Mouse (Mus musculus) MEL (cell line): Measurements from ENCODE around the gene Ap3d1. TPM values are rescaled to one million over a fixed set of nuclear protein-coding genes. Genes with fewer than 3 reads are reported as not detected.
A peak's percentile ranks its signal among the peaks of the same experiment; 100 is the strongest.

Experiments
- DNase-seq: peaks from one replicate; pipeline ENCODE4 v3.0.0; 2011; ENCODE audit warnings: low read depth, low spot score
- H3K27ac ChIP-seq: 2 replicates; pipeline ENCODE4 v1.5.1; 2012; ENCODE audit warnings: low read depth, mild to moderate bottlenecking, control low read depth, low read length, moderate library complexity; ENCODE audit not compliant: control insufficient read depth
- H3K27me3 ChIP-seq, 2 experiments: fragments of 150-350 bp in 1 of 2; sonication (generic) in 1 of 2; 2 replicates each; pipeline ENCODE4 v1.6.1; 2012; ENCODE audit warnings: low read length in 2 of 2, mild to moderate bottlenecking in 2 of 2, improper control_type of control experiment in 1 of 2, moderate library complexity in 1 of 2; ENCODE audit not compliant: insufficient read depth in 2 of 2, control insufficient read depth in 1 of 2
- H3K36me3 ChIP-seq, 2 experiments: 2 replicates each; pipeline ENCODE4 v1.6.1; 2012 to 2014; ENCODE audit warnings: low read length in 2 of 2, improper control_type of control experiment in 1 of 2, inconsistent platforms in 1 of 2, mild to moderate bottlenecking in 1 of 2; ENCODE audit not compliant: insufficient read depth in 2 of 2, control insufficient read depth in 1 of 2
- H3K4me1 ChIP-seq, 2 experiments: fragments of 150-350 bp in 1 of 2; sonication (generic) in 1 of 2; 2 replicates each; pipeline ENCODE4 v1.6.1; 2012; ENCODE audit warnings: low read length in 2 of 2, improper control_type of control experiment in 1 of 2, mild to moderate bottlenecking in 1 of 2; ENCODE audit not compliant: insufficient read depth in 2 of 2, control insufficient read depth in 1 of 2
- H3K4me3 ChIP-seq, 2 experiments: fragments of 150-350 bp in 1 of 2; sonication (generic) in 1 of 2; 2 replicates each; pipeline ENCODE4 v1.5.1; 2012; ENCODE audit warnings: low read depth in 2 of 2, low read length in 2 of 2, mild to moderate bottlenecking in 2 of 2, moderate library complexity in 2 of 2, control low read depth in 1 of 2, improper control_type of control experiment in 1 of 2; ENCODE audit not compliant: control insufficient read depth in 1 of 2, insufficient read depth in 1 of 2
- H3K79me2 ChIP-seq: 2 replicates; pipeline ENCODE4 v1.6.1; 2012; ENCODE audit warnings: mild to moderate bottlenecking, low read length, moderate library complexity; ENCODE audit not compliant: control insufficient read depth, poor library complexity, insufficient read depth
- H3K9ac ChIP-seq: 2 replicates; pipeline ENCODE4 v1.6.1; 2012; ENCODE audit warnings: low read depth, mild to moderate bottlenecking, control low read depth, low read length, moderate library complexity; ENCODE audit not compliant: control insufficient read depth, poor library complexity, severe bottlenecking
- H3K9me3 ChIP-seq: fragments of 150-350 bp; sonication (generic); replicated peaks from 2 replicates; pipeline ENCODE4 v1.6.1; 2012; ENCODE audit warnings: mild to moderate bottlenecking, low read length, improper control_type of control experiment, moderate library complexity; ENCODE audit not compliant: insufficient read depth
- CHD1 ChIP-seq: IDR thresholded peaks from 2 replicates; pipeline ENCODE4 v1.6.1; 2012; ENCODE audit warnings: low read depth, mild to moderate bottlenecking, inconsistent platforms, low read length, improper control_type of control experiment
- E2F4 ChIP-seq: IDR thresholded peaks from 2 replicates; pipeline ENCODE4 v1.6.1; 2011; ENCODE audit warnings: low read depth, low read length, improper control_type of control experiment, borderline replicate concordance
- ELF1 ChIP-seq: IDR thresholded peaks from 2 replicates; pipeline ENCODE4 v1.6.1; 2014; ENCODE audit warnings: low read depth, mild to moderate bottlenecking, inconsistent platforms, low read length, improper control_type of control experiment, moderate library complexity
- EP300 ChIP-seq, 2 experiments: IDR thresholded peaks; 2 replicates each; pipeline ENCODE4 v1.6.1; 2011; ENCODE audit warnings: improper control_type of control experiment in 2 of 2, low read length in 2 of 2, low read depth in 1 of 2, mild to moderate bottlenecking in 1 of 2
- ETS1 ChIP-seq: IDR thresholded peaks from 2 replicates; pipeline ENCODE4 v1.6.1; 2012; ENCODE audit warnings: low read depth, mild to moderate bottlenecking, inconsistent platforms, low read length, improper control_type of control experiment, moderate library complexity
- GABPA ChIP-seq: IDR thresholded peaks from 2 replicates; pipeline ENCODE4 v1.6.1; 2012; ENCODE audit warnings: low read depth, mild to moderate bottlenecking, inconsistent platforms, low read length, improper control_type of control experiment, moderate library complexity
- HCFC1 ChIP-seq: IDR thresholded peaks from 2 replicates; pipeline ENCODE4 v1.6.1; 2012; ENCODE audit warnings: low read depth, mild to moderate bottlenecking, inconsistent platforms, low read length, improper control_type of control experiment, moderate library complexity
- JUND ChIP-seq: IDR thresholded peaks from 2 replicates; pipeline ENCODE4 v1.6.1; 2011; ENCODE audit warnings: low read depth, mild to moderate bottlenecking, improper control_type of control experiment, low read length
- KAT2A ChIP-seq: conservative IDR thresholded peaks from 2 replicates; pipeline ENCODE4 v1.6.1; 2012; ENCODE audit warnings: low read depth, low read length, improper control_type of control experiment, inconsistent platforms
- MAX ChIP-seq: IDR thresholded peaks from 2 replicates; pipeline ENCODE4 v1.6.1; 2011; ENCODE audit warnings: low read length, improper control_type of control experiment
- MAZ ChIP-seq: IDR thresholded peaks from 2 replicates; pipeline ENCODE4 v1.6.1; 2012; ENCODE audit warnings: low read depth, mild to moderate bottlenecking, inconsistent platforms, low read length, improper control_type of control experiment
- MEF2A ChIP-seq: IDR thresholded peaks from 2 replicates; pipeline ENCODE4 v1.6.1; 2014; ENCODE audit warnings: low read depth, mild to moderate bottlenecking, inconsistent platforms, low read length, improper control_type of control experiment; ENCODE audit not compliant: poor library complexity, insufficient replicate concordance, severe bottlenecking; ENCODE audit errors: extremely low read depth
- MXI1 ChIP-seq: IDR thresholded peaks from 2 replicates; pipeline ENCODE4 v1.6.1; 2011; ENCODE audit warnings: mild to moderate bottlenecking, low read depth, low read length, improper control_type of control experiment
- MYC ChIP-seq: IDR thresholded peaks from 2 replicates; pipeline ENCODE4 v1.6.1; 2011; ENCODE audit warnings: low read depth, mild to moderate bottlenecking, low read length, improper control_type of control experiment, moderate library complexity
- NELFE ChIP-seq: IDR thresholded peaks from 2 replicates; pipeline ENCODE4 v1.6.1; 2011; ENCODE audit warnings: low read depth, low read length, improper control_type of control experiment
- POLR2A ChIP-seq, 2 experiments: IDR thresholded peaks; 2 replicates each; pipeline ENCODE4 v1.6.1; 2011 to 2012; ENCODE audit warnings: low read length in 2 of 2, mild to moderate bottlenecking in 2 of 2, control low read depth in 1 of 2, improper control_type of control experiment in 1 of 2, low read depth in 1 of 2, moderate library complexity in 1 of 2; ENCODE audit not compliant: control insufficient read depth in 1 of 2, insufficient read depth in 1 of 2, poor library complexity in 1 of 2
- POLR2AphosphoS2 ChIP-seq: IDR thresholded peaks from 2 replicates; pipeline ENCODE4 v1.6.1; 2011; ENCODE audit warnings: low read length, improper control_type of control experiment
- RAD21 ChIP-seq: IDR thresholded peaks from 2 replicates; pipeline ENCODE4 v1.6.1; 2011; ENCODE audit warnings: mild to moderate bottlenecking, low read depth, low read length, improper control_type of control experiment
- RCOR1 ChIP-seq: IDR thresholded peaks from 2 replicates; pipeline ENCODE4 v1.6.1; 2012; ENCODE audit warnings: low read depth, mild to moderate bottlenecking, inconsistent platforms, low read length, improper control_type of control experiment
- SIN3A ChIP-seq: IDR thresholded peaks from 2 replicates; pipeline ENCODE4 v1.6.1; 2012; ENCODE audit warnings: low read length, improper control_type of control experiment, inconsistent platforms
- TBP ChIP-seq: IDR thresholded peaks from 2 replicates; pipeline ENCODE4 v1.8.0; 2011; ENCODE audit warnings: low read depth, low read length, improper control_type of control experiment
- TCF12 ChIP-seq: IDR thresholded peaks from 2 replicates; pipeline ENCODE4 v1.6.1; 2014; ENCODE audit warnings: low read depth, mild to moderate bottlenecking, inconsistent platforms, low read length, improper control_type of control experiment, moderate library complexity
- USF1 ChIP-seq: IDR thresholded peaks from 2 replicates; pipeline ENCODE4 v1.6.1; 2014; ENCODE audit warnings: low read depth, mild to moderate bottlenecking, inconsistent platforms, low read length, improper control_type of control experiment, moderate library complexity
- ZMIZ1 ChIP-seq: IDR thresholded peaks from 2 replicates; pipeline ENCODE4 v1.6.1; 2012; ENCODE audit warnings: low read depth, mild to moderate bottlenecking, inconsistent platforms, low read length, improper control_type of control experiment, moderate library complexity
- ZNF384 ChIP-seq: IDR thresholded peaks from 2 replicates; pipeline ENCODE4 v1.6.1; 2012; ENCODE audit warnings: low read depth, mild to moderate bottlenecking, inconsistent platforms, low read length, improper control_type of control experiment
- polyA plus RNA-seq, 2 experiments: library from polyadenylated mRNA; stranded (reverse) in 1 of 2; unstranded in 1 of 2; fragments of >175 nt in 1 of 2; fragments of >200 nt in 1 of 2; gene quantifications; 2 replicates each; pipeline versions ENCODE4 v1.2.1 to v1.2.4; 2012; ENCODE audit warnings: low replicate concordance in 2 of 2, low read depth in 1 of 2; ENCODE audit not compliant: insufficient read length in 2 of 2, insufficient read depth in 1 of 2, missing spikeins in 1 of 2
- total RNA-seq: library from RNA; depleted of rRNA; stranded (reverse); fragments of 300-350 nt; gene quantifications from 2 replicates; pipeline ENCODE4 v1.2.3, GENCODE M21; 2012

Gene Ap3d1
- total and polyA plus RNA-seq, 3 experiments, result 32.7 to 260 (median 54.5) TPM

DNA sequence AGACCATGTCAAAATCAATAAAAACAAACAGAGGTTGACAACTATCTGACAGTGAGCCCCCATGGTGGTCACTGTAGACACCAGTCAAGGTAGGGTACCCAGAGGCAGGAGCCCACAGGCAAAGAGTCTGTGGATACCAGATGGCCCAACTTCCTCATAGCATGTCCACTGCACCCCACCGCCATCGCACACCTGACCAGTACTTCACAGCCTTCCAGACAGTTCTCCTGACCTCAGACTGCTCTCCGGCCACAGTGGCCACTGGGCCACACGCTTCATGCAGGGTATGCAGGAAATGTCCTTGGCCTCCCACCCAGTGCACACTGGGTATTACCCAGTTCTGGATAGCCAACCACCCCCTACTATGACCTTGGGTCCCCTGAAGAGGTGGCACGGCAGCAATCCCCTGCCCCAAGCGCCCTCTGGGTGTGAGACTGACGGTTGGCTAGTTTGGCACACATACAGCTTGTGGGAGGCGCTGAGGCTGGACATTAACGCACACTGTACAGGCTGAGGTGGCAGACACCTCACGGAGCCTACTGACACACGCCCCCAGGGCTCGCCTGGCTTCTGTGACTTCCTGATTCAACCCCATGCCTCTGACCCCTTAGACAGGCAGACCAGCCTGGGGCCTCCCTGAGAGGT, 48.5 kb downstream of the Ap3d1 start:
- H3K36me3 ChIP-seq, result peaks cover 0 to 44% of the 10 kb centered on the region in 2 experiments; a peak in 2 of 4 replicates
- peak overlapping the region; percentile 12; the same call in 1 of the 2 replicates for H3K9ac ChIP-seq
- H3K4me1 ChIP-seq, result peaks cover 28 to 65% of the 10 kb centered on the region in 2 experiments
- TF ChIP-seq GABPA, result no peak
- no peaks in the 10 kb centered on the region; the same call in none of the 2 replicates for H3K79me2 ChIP-seq
- H3K4me3 ChIP-seq, result no peak overlapping the region
- peak overlapping the region; percentile 74 for H3K27ac ChIP-seq
- H3K27me3 ChIP-seq, result no peaks in the 10 kb centered on the region
- H3K9me3 ChIP-seq, result no peaks in the 10 kb centered on the region
- no peak for DNase-seq

DNA sequence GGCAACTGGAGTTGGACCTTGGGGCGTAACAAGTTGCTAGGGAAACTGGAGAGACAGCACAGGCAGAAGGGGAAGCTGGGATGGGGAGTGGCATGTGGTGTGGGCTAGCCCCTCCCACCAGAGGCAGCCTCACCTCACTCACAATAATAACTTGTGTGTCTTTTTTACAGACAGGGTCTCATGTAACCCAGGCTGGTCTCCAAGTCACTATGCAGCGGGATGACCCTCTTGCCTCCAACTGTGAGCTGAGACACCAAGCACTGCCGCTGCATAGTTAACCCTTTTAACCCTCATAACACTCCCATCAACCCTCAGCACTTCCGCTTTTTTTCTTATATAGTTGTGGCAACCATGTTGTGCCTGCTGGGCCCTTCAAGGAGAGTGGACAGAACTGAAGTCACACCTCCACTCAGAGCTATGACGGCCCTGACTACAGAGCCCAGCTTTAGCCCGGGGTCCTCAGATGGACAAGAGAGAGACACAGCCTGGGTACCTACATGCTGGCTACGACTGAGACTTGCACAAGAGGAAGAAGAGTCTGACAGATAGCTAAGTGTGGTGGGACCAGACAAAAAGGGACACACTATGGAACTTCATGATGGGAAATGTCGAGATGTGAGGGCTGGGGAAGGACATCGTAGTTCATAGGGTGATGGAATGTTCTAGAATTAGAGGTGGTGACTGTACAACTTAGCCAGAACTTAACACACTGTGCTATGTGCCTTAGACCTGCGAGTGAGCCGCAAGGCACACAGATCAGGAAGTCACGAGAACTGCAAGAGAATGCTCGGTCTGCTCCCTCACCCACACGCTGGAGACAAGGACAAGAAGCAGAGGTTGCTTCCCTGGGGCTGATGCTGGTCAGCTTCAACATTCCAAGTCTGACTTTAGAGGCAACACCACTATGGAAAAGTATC, 49.6 kb downstream of the Ap3d1 start:
- Histone ChIP-seq H3K79me2 (no peaks in the 10 kb centered on the region; the same call in none of the 2 replicates), H3K36me3 (peaks cover 0 to 40% of the 10 kb centered on the region in 2 experiments; a peak in 2 of 4 replicates), H3K9ac (peak overlapping the region; percentile 55), H3K4me3 (peak overlapping the region; percentile 37 to 45), H3K27me3 (no peaks in the 10 kb centered on the region), H3K4me1 (peaks cover 23 to 55% of the 10 kb centered on the region in 2 experiments), H3K9me3 (no peaks in the 10 kb centered on the region), H3K27ac (peak overlapping the region; percentile 74)
- peak; percentile 91 for DNase-seq
- TF ChIP-seq ETS1, result peak; percentile 50; the same call in 1 of the 2 replicates
- TF ChIP-seq MEF2A, result no peak
- TF ChIP-seq E2F4, result no peak
- 0 out of 2 replicates have a peak, but pooled peaks have one; percentile 43 for TF ChIP-seq CHD1
- peak; percentile 49; the same call in 1 of the 2 replicates for TF ChIP-seq USF1
- TF ChIP-seq JUND, result no peak
- peak; percentile 45; the same call in 1 of the 2 replicates for TF ChIP-seq MAZ
- 0 out of 2 replicates have a peak, but pooled peaks have one; percentile 37 for TF ChIP-seq POLR2AphosphoS2
- TF ChIP-seq HCFC1, result peak; percentile 70
- peak; percentile 83; the same call in 1 of the 2 replicates for TF ChIP-seq MXI1
- peak; percentile 45; the same call in 1 of the 2 replicates for TF ChIP-seq MAX
- 0 out of 2 replicates have a peak, but pooled peaks have one; percentile 47 for TF ChIP-seq TCF12
- TF ChIP-seq NELFE, result peak; percentile 35; the same call in 1 of the 2 replicates
- peak; percentile 80 for TF ChIP-seq SIN3A
- 0 out of 2 replicates have a peak, but pooled peaks have one; percentile 38 for TF ChIP-seq TBP
- TF ChIP-seq ZNF384, result peak; percentile 70
- peak; percentile 83 for TF ChIP-seq MYC
- 0 out of 2 replicates have a peak, but pooled peaks have one; percentile 43 for TF ChIP-seq ZMIZ1
- TF ChIP-seq RAD21, result no peak
- TF ChIP-seq ELF1, result peak; percentile 73
- TF ChIP-seq KAT2A, result no peak
- TF ChIP-seq POLR2A (IDR thresholded peaks at IDR 0.05; ENCODE audit: control insufficient read depth in 1 of 2, insufficient read depth in 1 of 2, low read depth in 1 of 2, low read length in 2 of 2, poor library complexity in 1 of 2), result no peak; a peak in 1 of 4 replicates
- no peak for TF ChIP-seq RCOR1
- TF ChIP-seq EP300 (IDR thresholded peaks at IDR 0.05; ENCODE audit: low read depth in 1 of 2, low read length in 2 of 2), result peak; percentile 13 to 44; a peak in 2 of 4 replicates
